Mouse (Mus musculus) cerebellum, postnatal 36 days (tissue): Measurements from ENCODE around the gene Cd180.

Experiments
- DNase-seq, 2 experiments: peaks; one replicate each; pipeline ENCODE4 v3.0.0; 2021 to 2022; ENCODE audit warnings: mixed read lengths in 2 of 2

Cd180 gene

GRCm38 (mm10) chr13:102783531-102784310 lies 90.4 kb downstream of the Cd180 start:
- no peak for DNase-seq

DNA sequence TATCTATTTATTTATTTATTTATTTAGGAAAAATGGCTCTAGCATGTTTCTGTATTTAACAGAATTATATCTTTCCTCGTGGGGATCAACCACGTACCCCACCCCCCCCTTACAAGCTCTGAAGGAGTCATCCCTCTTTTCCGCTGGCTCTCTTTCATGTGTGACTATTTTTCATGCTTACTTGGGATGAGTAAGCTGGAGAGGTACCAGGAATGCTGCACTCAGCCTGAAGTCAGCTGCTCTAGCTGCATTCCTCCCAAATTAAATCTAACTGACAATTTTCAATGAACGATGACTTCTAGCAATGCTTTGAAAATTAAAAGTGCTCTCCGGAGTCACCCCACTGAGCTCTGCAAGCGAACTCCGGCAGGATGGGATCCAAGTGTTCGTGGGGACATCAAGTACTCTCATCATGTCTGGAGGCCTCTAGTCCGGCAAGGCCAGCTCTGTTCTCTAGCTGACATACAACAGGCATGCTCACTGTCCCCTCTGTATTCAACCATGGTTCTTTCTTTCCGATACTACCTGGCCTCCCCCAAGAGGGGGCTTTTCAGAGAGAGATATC lies 93.4 kb downstream of the Cd180 start:
- DNase-seq: no peak
